Mouse (Mus musculus) ES-E14 (cell line): ENCODE results near the gene Fam213b.

Source experiments
- CHD2 ChIP-seq: IDR thresholded peaks from 2 replicates; pipeline ENCODE4 v1.6.1; 2014; ENCODE audit warnings: mild to moderate bottlenecking, low read depth, low read length, inconsistent platforms
- HCFC1 ChIP-seq: IDR thresholded peaks from 2 replicates; pipeline ENCODE4 v1.6.1; 2012; ENCODE audit warnings: low read length, inconsistent platforms, borderline replicate concordance; ENCODE audit not compliant: insufficient read depth
- MAFK ChIP-seq: IDR thresholded peaks from 2 replicates; pipeline ENCODE4 v1.6.1; 2014; ENCODE audit warnings: mild to moderate bottlenecking, low read depth, low read length, inconsistent platforms; ENCODE audit not compliant: insufficient read depth
- ZC3H11A ChIP-seq: IDR thresholded peaks from 2 replicates; pipeline ENCODE4 v1.6.1; 2012; ENCODE audit warnings: low read depth, mild to moderate bottlenecking, inconsistent platforms, low read length, borderline replicate concordance
- ZNF384 ChIP-seq: IDR thresholded peaks from 2 replicates; pipeline ENCODE4 v1.6.1; 2012; ENCODE audit warnings: low read depth, low read length, inconsistent platforms

DNA sequence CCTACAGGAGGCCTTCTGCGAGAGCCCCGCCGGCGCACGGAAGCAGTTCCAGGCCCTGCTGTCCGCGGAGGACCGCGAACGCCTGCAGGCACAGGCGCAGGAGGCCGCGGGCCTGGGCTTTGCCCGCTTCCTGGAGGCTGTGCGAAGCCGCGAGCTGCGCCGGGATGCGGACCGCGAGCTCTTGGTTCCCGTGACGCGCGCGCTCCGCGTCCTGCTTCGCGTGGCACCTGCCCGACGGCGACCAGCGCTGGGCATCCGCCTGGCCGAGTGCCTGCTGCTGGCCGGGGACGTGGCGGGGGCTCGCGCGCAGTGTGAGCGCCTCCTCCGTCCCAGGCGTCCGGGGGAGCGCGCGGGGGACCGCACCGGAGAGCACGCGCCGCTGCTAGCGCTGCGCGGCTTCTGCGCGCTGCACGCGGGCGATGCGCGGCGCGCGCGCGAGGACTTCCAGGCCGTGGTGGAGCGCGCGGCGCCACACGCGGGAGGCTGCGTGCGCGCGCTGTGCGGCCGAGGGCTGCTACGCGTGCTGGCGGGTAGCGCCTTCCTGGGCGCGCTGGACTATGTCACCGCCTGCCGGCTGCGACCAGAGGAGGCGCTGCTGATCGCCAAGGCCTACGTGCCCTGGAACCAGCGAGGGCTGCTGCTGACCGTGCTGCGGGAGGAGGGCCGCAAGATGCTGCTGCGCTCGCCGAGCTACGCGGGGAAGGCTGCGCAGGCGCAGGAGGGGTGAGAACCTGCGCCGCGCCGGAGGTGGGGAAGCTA is 43.0 kb downstream of the Fam213b start:
- TF ChIP-seq CHD2 (no peak), ZNF384 (no peak), HCFC1 (no peak), MAFK (no peak), ZC3H11A (no peak)
